Mouse (Mus musculus) megakaryocyte-erythroid progenitor cell, adult 5-6 weeks (primary cell): ENCODE data around the gene Mdk. TPM values are rescaled to one million over a fixed set of nuclear protein-coding genes. Genes with fewer than 3 reads are reported as not detected.
A peak's percentile ranks its signal among the peaks of the same experiment; 100 is the strongest.

Experiments used
- ATAC-seq: replicated peaks from 2 replicates; pipeline ENCODE4 v1.8.0; 2016; ENCODE audit warnings: mild to moderate bottlenecking, inconsistent platforms; ENCODE audit not compliant: severe bottlenecking, poor library complexity, low FRiP score, low TSS enrichment
- total RNA-seq, 2 experiments: library from RNA; stranded (forward) in 1 of 2; stranded (reverse) in 1 of 2; fragments of 200-1000, 215-1000 nt in 1 of 2; fragments of >200 nt in 1 of 2; fragmentation: Nextera tagmentation in 1 of 2; gene quantifications; 2 replicates each; pipeline ENCODE4 v1.2.3; 2014 to 2017

Mdk gene
- total RNA-seq, 2 experiments from 2014 or later: 0.75 to 2.1 TPM

DNA sequence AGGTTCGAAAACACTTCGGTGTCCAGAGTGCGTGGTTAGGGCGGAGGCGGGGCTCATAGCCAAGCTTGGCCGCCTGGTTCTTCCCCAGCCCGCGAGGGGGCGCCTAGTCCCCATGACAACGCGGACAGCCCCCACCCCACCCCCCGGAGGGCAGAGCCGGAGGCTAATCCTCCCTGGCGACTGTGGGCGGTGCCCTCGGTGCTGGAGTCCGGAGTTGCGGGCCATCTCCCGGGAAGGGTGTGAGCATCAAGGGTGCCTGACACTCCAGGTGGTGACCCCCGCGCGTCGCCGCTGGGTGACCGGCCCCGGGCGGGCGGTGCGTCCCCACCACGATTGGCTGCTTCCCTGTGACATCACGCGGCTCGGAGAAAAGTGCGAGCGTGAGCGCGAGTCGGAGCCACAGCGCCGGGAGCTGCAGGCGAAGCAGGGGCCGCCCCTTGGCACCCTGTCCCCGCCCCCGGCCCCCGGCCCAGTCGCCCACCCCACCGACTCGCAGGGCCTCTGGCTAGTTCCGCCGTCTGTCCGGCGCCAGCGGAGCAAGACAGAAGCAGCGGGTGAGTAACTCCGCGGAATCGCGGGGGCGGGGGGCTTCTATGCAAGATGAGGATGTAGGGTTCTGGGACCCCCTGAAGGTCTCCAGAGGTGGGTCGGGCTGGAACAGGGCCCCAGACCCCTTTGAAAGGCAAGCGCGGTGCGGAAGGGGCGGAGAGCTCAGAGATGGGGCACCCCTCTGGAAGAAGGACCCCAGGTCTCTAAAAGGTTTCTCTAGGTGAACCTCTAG, 10.1 kb downstream of the Mdk start:
- ATAC-seq: no peak

DNA sequence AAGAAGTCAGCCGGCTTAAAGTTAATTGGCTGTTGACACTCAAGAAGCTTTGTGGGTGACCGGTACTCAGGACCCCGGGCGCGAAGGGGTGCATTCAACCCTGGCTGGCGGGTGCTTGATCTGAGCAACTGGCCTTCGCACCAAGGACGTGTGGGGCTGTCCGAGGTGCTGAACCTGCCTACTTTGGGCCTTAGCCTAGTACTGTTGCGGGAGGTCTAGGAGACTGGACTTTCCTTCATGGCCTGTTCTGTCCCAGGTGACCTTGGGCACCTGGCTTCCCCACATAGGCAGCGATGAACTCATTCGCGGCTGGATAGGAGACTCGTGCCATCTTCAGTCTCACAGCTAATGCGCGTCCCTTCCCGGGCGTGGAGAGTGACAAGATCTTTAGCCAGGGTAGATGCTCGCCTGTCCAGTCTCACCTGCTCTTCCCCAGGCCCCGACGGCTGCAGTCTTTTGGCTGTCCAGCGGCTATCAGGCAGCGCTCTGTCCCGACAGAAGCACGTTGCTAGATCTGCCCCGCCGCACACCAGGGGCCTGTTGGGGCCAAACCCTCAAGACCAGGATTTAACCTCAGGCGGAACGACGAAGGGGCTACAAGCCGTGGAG, 10.8 kb downstream of the Mdk start:
- peak; percentile 41 for ATAC-seq

DNA sequence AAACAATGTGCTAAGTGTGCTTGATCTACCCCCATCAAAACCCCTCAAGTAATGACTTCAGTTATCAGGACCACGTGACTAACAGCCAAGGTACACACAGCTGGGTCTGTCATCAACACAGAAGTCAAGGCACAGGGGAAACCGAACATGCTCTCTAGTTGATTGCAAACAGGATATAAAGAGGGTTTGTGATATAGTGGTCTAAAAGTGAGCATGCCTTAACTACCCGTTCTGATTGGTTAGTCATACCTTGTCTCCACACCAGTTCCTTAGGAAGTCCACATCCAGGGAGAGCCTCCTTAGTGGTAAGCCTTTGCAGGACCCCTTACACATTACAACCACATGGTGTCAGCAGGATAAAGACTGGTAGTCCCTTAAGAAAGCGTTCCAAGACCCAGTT, 12.0 kb downstream of the Mdk start:
- ATAC-seq: no peak

DNA sequence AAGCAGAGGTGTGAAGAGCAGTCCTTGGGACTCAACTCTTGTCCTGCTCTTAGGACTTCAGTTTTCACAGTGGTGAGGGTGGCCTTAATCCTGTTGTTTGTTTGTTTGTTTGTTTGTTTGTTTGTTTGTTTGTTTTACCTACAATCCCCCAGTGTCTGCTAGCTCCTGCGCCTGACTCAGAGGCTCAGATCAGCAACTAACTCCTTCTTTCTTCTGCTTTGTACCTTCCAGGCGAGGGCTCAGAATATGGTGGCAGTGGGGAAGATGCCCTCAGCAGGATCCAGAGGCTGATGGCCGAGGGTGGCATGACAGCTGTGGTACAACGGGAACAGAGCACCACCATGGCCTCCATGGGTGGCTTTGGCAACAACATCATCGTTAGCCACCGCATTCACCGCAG, 15.0 kb downstream of the Mdk start:
- no peak for ATAC-seq

DNA sequence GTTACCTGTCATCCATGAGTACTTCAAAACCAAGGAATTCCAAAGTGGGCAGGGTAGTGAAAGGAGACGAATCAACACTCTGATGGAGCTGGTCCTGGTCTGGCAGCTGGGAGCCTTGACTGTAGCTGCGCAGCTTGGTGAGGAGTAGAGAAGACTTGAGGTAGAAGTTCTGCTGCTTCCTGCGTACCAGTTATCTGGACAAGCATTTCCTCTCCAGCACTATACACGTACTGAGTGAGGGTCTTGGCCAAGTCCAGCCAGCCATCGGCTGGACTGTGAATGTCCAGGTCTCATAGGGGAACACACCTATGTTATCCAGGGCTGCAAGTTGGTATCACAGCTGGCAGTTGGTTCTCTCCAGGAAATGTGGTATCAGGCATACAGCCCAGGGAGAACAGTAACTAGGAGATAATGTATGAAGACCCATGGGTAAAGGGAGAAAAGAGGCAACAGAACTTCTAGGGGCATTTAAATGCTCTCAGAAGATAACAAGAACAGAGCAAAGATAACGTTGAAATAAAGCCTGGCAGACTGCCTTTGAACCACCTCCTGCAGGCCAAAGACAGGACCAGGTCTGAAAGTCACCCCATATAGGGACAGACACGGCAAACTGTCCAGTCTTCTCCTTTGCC, 15.6 kb downstream of the Mdk start:
- ATAC-seq: peak; percentile 64

DNA sequence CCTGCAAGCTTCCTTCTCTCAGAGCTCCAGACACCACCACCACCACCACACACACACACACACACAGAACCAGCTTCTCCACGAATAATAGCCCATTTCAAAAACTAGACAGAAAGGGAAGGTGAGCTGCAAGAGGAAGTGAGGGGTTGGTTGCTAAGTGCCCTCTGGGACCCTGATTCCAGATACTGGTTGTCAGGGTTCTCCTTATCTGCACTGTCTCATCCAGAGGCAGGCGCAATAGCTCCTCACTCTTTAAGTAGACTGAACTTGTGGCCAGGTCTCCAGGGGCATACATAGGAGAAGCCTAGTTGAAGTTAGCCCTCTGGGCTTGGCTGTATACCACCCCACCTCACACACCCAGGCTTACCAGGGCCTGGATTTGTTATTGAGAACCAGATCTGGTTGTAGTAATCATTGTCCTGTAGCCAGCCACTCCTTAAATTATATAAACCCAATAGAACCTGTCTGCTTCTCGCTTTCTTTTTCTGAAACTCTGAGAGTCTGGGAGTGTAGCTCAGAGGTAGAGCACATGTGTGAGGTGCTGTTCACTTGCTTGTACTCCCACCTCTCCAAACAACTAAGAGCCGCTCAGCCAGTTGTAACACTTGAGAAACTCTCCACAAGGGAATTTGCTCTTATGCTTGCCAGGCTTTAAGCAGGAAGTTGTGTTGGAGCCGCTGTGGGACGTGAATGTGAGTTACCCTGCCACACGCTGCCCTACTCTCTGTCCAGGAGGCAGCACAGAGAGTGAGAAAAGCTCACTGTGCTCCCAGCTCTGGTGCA, 18.6 kb downstream of the Mdk start:
- 0 out of 2 replicates have a peak, but pooled peaks have one; percentile 20 for ATAC-seq

DNA sequence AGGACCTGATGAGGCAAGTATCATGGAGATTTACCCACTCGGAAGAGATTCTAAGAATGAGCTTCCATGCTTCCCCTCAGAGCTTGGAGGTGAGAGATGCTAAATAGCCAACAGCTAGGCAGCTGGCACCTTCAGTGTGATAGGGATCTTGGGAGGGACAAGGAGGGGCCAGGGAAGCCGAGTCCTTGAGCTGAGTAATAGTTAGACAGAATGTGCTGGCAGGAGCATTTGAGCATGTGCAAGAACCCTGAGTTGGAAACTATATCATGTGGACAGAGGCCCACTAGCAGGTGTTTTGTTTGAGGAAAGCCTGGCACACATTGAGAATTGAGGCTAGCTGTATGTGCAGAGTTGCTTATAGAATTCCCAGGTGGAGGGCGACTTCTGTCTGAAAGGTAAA, 19.5 kb downstream of the Mdk start:
- ATAC-seq: no peak

DNA sequence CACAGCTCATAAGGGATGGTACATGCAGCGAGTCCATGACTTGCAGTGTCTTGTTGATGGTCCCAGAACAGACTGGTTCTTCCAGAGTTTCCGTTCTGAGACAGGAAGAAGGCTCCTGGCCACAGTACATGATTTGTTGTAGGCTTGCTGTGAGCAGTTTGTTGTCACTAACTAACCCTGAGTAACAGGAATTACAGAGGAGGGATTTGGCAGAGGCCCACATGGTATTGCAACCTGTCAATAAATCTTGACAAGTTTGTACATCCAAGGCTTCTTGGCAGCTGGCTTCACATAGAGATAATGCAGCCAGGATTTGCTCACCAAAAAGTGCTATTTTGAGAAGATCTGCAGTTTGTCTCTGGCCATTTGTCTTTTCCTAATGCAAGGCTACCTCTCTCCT, 26.0 kb downstream of the Mdk start:
- no peak for ATAC-seq

DNA sequence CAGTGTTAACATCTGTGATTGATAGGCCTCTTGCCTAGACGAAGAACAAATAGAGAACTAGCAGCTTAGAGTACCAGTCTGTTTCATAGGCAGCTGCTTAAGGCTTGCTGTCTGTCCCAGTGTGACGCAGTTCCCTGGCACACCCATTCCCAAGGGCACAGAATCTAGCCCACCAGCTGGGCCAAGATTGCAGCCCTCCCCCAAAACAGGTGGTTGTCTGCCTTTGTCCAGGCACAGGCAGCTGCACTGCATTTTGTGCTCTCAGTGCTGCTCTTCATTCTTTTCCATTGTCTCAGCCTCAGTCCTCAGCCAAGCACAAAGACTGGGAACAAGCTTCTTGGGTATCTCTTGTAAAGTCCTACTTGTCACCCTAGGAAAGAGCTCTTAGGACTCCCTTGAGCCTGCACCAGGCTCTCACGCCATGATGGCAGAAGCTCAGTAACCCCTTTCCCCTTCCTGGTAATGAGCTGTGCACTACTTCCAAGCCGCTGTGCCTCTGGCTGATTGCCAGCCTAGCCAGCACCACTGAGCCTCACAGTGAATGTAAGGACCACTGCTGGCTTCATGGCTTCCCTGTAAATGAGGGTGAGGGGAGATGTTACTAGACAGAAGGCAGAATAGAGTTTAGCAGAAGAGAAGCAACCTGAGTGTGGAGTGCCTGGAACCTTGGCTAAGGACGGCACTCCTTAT, 27.3 kb downstream of the Mdk start:
- no peak for ATAC-seq

DNA sequence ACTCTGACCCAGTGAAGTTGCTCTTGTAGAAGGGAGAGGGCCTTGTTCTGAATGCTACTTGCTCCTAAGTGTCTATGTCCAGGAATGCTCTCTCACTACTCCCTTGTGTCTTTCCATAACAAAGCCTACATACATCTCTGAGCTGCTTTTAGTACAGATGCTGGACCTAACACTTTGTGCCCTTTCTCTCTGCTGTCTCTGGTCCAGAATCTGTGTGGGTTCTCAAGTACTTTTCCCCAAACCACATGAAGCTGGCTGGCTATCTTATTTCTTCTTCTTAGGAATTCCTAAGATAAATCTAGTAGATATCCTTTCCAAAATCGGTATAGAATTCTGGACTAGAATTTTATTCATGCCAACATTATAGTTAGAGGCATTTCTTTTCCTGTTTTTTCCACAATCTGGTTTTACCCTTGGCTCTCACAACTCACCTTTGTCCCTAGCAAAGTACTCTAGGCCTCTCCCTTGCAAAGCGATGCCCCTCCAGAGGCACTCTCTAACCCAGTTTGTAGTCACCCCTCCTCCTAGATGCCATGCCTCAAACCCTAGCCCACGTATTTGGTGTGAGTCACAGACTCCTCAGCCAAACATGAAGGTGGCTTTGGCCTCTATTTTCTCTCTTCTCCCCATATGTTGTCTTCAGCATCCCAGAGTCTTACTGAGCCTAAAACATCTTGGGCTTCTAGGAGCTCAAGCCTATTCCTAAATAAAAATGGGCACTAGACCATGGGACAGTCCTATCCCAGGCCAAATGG, 28.7 kb downstream of the Mdk start:
- no peak for ATAC-seq

DNA sequence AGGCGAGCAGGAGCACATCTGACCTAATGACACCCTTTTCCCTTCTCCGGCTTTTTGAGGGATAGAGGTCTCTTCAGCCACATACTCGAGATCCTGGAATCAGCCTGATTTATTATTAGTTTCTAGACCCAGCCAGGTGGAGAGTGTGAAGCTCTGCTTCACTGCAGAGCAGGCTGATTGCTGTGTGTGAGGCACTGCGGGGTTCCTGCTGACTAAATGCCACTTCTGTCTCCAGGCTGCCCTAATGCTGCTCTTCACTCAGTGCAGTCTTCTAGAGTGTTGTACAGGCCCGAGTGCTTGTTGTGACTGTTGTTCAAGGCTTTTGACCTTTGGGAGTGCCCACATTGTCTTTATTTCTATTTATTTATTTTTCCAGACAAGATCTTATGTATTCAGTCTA, 29.8 kb downstream of the Mdk start:
- ATAC-seq: no peak

DNA sequence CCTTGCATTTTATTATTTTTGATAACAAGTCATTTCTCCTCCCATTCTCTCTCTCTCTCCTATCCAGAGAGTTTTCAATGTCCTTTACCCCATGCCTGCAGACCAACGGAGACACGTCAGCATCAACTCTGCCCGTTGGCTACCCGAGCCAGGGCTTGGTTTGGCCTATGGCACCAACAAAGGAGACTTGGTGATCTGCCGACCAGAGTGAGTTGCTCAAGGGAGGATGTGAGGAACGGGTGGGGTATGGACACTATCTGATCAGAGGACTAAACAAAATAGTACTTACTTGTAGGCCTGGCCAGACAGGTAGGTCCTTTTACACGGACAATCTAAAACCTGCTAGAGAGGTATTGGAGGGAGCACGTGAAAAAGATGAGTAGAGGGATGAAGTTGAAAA, 31.7 kb downstream of the Mdk start:
- no peak for ATAC-seq

DNA sequence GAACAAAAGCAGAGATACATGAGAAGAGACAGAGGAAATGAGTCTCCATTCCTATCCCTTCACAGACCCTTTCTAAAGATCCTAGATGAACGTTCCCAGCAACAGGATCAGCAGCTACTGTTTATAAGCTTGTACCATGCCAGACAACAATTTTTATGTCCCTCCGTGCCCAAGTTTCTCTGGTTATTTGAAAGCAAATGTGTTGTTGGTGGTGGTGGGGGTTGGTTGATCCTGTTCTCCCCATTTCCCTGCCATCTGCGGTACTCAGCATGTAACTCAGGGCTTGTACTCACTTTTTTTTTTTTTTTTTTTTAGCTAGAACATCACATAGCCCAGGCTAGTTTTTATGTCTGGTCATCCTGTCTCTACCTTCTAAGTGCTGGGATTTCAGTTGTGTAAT, 33.0 kb downstream of the Mdk start:
- no peak for ATAC-seq

DNA sequence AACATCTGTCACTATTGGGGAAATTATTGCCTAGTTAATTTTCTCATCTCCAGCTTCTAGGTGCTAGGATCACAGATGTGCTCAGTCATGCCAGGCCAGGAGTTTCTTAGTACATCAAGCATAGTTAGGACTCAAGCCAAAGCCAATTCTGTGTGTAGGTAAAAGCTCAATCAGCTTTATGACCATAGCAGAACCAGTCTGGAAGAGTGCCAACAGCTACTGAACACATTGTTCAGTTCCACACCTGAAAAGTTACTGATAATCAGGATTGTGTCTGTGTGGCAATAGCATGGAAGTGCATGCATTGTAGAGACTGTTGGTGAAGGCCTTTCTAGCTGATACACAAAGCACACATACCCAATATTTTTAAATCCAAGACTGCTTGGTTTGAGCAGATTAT, 34.1 kb downstream of the Mdk start:
- peak; percentile 79 for ATAC-seq

DNA sequence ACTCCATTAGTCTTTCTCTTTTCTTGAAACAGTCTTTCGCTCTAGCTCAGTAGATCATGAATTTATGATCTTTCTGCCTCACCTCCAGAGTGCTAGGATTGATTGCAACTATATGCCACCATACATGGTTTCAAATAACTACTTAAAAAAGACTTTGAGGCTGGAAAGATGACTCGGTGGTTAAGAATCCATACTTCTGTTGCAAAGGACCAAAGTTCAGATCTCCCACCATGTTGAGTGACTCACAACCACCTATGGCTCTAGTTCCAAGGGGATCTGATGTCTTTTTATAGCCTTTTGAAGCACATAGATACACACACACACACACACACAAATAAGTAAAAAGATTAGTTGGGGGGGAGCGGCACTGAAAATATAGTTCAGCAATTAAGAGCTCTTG, 36.7 kb downstream of the Mdk start:
- no peak for ATAC-seq

DNA sequence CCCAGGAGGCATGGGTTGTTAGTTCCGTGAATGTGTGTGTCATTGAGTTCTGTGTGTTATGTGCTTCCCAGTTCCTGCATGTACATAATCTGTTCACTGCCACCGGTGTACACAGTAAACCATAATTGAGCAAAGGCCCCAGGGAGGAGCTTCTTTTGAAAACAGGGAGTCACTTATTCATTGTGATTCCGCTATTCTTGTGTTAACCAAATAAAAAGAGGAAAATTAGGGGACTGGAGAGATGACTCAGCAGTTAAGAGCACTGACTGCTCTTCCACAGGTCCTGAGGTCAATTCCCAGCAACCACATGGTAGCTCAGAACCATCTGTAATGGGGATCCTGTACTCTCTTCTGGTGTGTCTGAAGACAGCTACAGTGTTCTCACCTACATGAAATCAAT, 37.4 kb downstream of the Mdk start:
- no peak for ATAC-seq

DNA sequence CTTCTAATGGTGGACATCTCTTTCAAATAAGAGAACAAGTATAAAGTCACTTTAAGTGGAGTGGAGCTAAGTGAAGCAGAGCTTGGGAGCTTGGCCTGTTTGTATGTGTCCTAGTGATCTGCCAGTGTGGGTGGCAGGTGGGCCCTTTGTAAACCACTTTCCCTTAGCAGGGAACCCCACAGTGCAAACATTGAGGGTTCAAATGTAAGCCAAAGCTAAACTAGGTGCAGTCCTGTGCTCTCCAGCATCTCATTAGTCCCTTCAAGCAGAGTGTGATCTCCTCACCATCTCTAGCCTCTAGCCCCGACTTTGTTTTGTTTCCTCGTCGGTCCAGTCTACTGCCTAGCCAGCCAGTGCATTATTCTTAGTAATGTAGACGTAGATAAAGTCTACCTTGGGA, 47.5 kb downstream of the Mdk start:
- no peak for ATAC-seq

DNA sequence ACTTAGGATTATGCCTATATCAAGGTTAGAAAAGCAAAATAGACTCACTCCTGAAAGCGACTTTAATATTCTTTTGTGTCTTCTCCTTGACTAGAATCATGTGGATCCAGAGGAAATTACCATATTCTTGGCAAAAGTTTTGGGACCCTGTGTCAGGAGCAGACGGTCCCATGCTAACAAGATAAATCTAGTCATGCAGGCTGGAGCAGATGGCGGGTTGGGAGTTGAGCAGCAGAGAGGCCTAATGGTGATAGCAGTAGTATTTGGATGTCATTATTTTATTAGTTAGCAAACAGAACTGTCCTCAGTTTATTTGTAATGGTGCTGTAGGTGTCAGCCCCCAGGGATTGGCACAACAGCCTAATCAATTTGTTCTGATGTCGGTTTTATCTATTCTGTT, 48.1 kb downstream of the Mdk start:
- ATAC-seq: no peak
